Mouse (Mus musculus): ENCODE data around the gene Gstk1. TPM values are rescaled to one million over a fixed set of nuclear protein-coding genes. Genes with fewer than 3 reads are reported as not detected.

The Gstk1 gene
- polyA plus RNA-seq, 1 experiment from 2014 or later: 6.9 TPM

GRCm38 (mm10) chr6:42247173-42247572 lies 1.4 kb downstream of the Gstk1 start:
- WGBS (ENCODE audit: insufficient replicate concordance): 16% methylated on average over 8 of the region's 8 CpGs
- Histone ChIP-seq H3K27ac (no peak overlapping the region), H3K4me2 (peak overlapping the region; percentile 90), H3K4me1 (replicated peaks) (peaks cover 22% of the 10 kb centered on the region), H3K27me3 (0 out of 2 replicates have a peak, but pooled peaks cover 4% of the 10 kb centered on the region), H3K9me3 (replicated peaks) (no peaks in the 10 kb centered on the region), H3K9ac (no peak overlapping the region), H3K36me3 (no peaks in the 10 kb centered on the region), H3K4me3 (replicated peaks) (no peak overlapping the region)
- DNase-seq (peak; percentile 53), ATAC-seq (ENCODE audit: low read depth) (no peak)

GRCm38 (mm10) chr6:42247981-42248380 lies 2.2 kb downstream of the Gstk1 start:
- DNase-seq (no peak), ATAC-seq (ENCODE audit: low read depth) (no peak)
- WGBS (ENCODE audit: insufficient replicate concordance): 83% methylated on average over 1 of the region's 1 CpGs
- no peaks in the 10 kb centered on the region for H3K9me3 ChIP-seq (replicated peaks)
- H3K36me3 ChIP-seq: no peaks in the 10 kb centered on the region
- no peak overlapping the region for H3K4me2 ChIP-seq
- H3K9ac ChIP-seq: no peak overlapping the region
- no peak overlapping the region for H3K27ac ChIP-seq
- H3K27me3 ChIP-seq: 0 out of 2 replicates have a peak, but pooled peaks cover 4% of the 10 kb centered on the region
- H3K4me3 ChIP-seq (replicated peaks): no peak overlapping the region
- peaks cover 22% of the 10 kb centered on the region for H3K4me1 ChIP-seq (replicated peaks)

- H3K4me3 ChIP-seq (replicated peaks): no peak overlapping the region
- no peak overlapping the region for H3K4me2 ChIP-seq
- 65% methylated on average over 4 of the region's 4 CpGs for WGBS (ENCODE audit: insufficient replicate concordance)
- no peaks in the 10 kb centered on the region for H3K36me3 ChIP-seq
- H3K27me3 ChIP-seq: 0 out of 2 replicates have a peak, but pooled peaks cover 3% of the 10 kb centered on the region
- no peaks in the 10 kb centered on the region for H3K9me3 ChIP-seq (replicated peaks)
- DNase-seq: no peak
- H3K9ac ChIP-seq: no peak overlapping the region
- no peak overlapping the region for H3K27ac ChIP-seq
- peaks cover 8% of the 10 kb centered on the region for H3K4me1 ChIP-seq (replicated peaks)
- ATAC-seq (ENCODE audit: low read depth): no peak
These were observed 6.1 kb downstream of the Gstk1 start for GRCm38 (mm10) chr6:42251791-42252190.

GRCm38 (mm10) chr6:42253103-42253502 lies 7.4 kb downstream of the Gstk1 start:
- H3K4me2 ChIP-seq: no peak overlapping the region
- H3K4me3 ChIP-seq (replicated peaks): no peak overlapping the region
- no peak overlapping the region for H3K9ac ChIP-seq
- no peak overlapping the region for H3K27ac ChIP-seq
- DNase-seq: no peak
- H3K4me1 ChIP-seq (replicated peaks): peaks cover 12% of the 10 kb centered on the region
- 66% methylated on average over 2 of the region's 2 CpGs for WGBS (ENCODE audit: insufficient replicate concordance)
- no peaks in the 10 kb centered on the region for H3K36me3 ChIP-seq
- no peak for ATAC-seq (ENCODE audit: low read depth)
- H3K9me3 ChIP-seq (replicated peaks): no peaks in the 10 kb centered on the region
- no peaks in the 10 kb centered on the region for H3K27me3 ChIP-seq

GRCm38 (mm10) chr6:42257303-42257863 lies 11.6 kb downstream of the Gstk1 start:
- DNase-seq (peak; percentile 64), ATAC-seq (ENCODE audit: low read depth) (peak; percentile 92)
- peak overlapping the region; percentile 35; the same call in 1 of the 2 replicates for H3K4me2 ChIP-seq
- no peak overlapping the region for H3K9ac ChIP-seq
- H3K4me1 ChIP-seq (replicated peaks): peaks cover 21% of the 10 kb centered on the region
- no peak overlapping the region for H3K27ac ChIP-seq
- WGBS (ENCODE audit: insufficient replicate concordance): 12% methylated on average over 11 of the region's 11 CpGs
- no peaks in the 10 kb centered on the region for H3K9me3 ChIP-seq (replicated peaks)
- H3K27me3 ChIP-seq: no peaks in the 10 kb centered on the region
- no peaks in the 10 kb centered on the region for H3K36me3 ChIP-seq
- no peak overlapping the region for H3K4me3 ChIP-seq (replicated peaks)

GRCm38 (mm10) chr6:42260430-42260829 lies 14.7 kb downstream of the Gstk1 start:
- no peak overlapping the region for H3K4me2 ChIP-seq
- 27% methylated on average over 6 of the region's 6 CpGs for WGBS (ENCODE audit: insufficient replicate concordance)
- peaks cover 30% of the 10 kb centered on the region for H3K4me1 ChIP-seq (replicated peaks)
- H3K27me3 ChIP-seq: no peaks in the 10 kb centered on the region
- no peak overlapping the region for H3K4me3 ChIP-seq (replicated peaks)
- ATAC-seq (ENCODE audit: low read depth) (no peak), DNase-seq (no peak)
- H3K9me3 ChIP-seq (replicated peaks): no peaks in the 10 kb centered on the region
- H3K9ac ChIP-seq: no peak overlapping the region
- H3K27ac ChIP-seq: no peak overlapping the region
- no peaks in the 10 kb centered on the region for H3K36me3 ChIP-seq

GRCm38 (mm10) chr6:42261524-42262170 lies 15.9 kb downstream of the Gstk1 start, which contains the start of gene Tmem139:
Gene Tmem139, plus strand, starts transcription at chr6:42261970.
- H3K4me3 ChIP-seq (replicated peaks): no peak within 1 kb of the TSS
- H3K36me3 ChIP-seq: no peaks in the 10 kb centered on the region
- ATAC-seq (ENCODE audit: low read depth) (no peak), DNase-seq (no peak)
- WGBS (ENCODE audit: insufficient replicate concordance): 32% methylated on average over 20 of the region's 20 CpGs
- no peak within 1 kb of the TSS for H3K27ac ChIP-seq
- no peaks in the 10 kb centered on the region for H3K27me3 ChIP-seq
- peak within 1 kb of the TSS; percentile 29; the same call in 1 of the 2 replicates for H3K4me2 ChIP-seq
- peaks cover 38% of the 10 kb centered on the region for H3K4me1 ChIP-seq (replicated peaks)
- no peaks in the 10 kb centered on the region for H3K9me3 ChIP-seq (replicated peaks)
- H3K9ac ChIP-seq: no peak within 1 kb of the TSS; the same call in 1 of the 2 replicates

GRCm38 (mm10) chr6:42264626-42265312 lies 19.0 kb downstream of the Gstk1 start, which contains the start of gene Casp2:
Gene Casp2, plus strand, starts transcription at chr6:42264985.
- Histone ChIP-seq H3K27me3 (no peaks in the 10 kb centered on the region), H3K27ac (peak within 1 kb of the TSS; percentile 88), H3K9ac (peak within 1 kb of the TSS; percentile 91), H3K36me3 (peaks cover 27% of the 10 kb centered on the region), H3K4me2 (peak within 1 kb of the TSS; percentile 82), H3K9me3 (replicated peaks) (no peaks in the 10 kb centered on the region), H3K4me1 (replicated peaks) (peaks cover 43% of the 10 kb centered on the region), H3K4me3 (replicated peaks) (peak within 1 kb of the TSS; percentile 85)
- DNase-seq: peak; percentile 95
- peak; percentile 98 for ATAC-seq (ENCODE audit: low read depth)
- WGBS (ENCODE audit: insufficient replicate concordance): under 1% methylated on average over 50 of the region's 51 CpGs

GRCm38 (mm10) chr6:42265391-42266330 lies 19.9 kb downstream of the Gstk1 start:
- peak overlapping the region; percentile 85 for H3K4me3 ChIP-seq (replicated peaks)
- ATAC-seq (ENCODE audit: low read depth) (no peak), DNase-seq (peak; percentile 45)
- H3K4me2 ChIP-seq: peak overlapping the region; percentile 82
- H3K36me3 ChIP-seq: peaks cover 36% of the 10 kb centered on the region
- under 1% methylated on average over 21 of the region's 21 CpGs for WGBS (ENCODE audit: insufficient replicate concordance)
- peak overlapping the region; percentile 88 for H3K27ac ChIP-seq
- peaks cover 45% of the 10 kb centered on the region for H3K4me1 ChIP-seq (replicated peaks)
- no peaks in the 10 kb centered on the region for H3K9me3 ChIP-seq (replicated peaks)
- H3K9ac ChIP-seq: peak overlapping the region; percentile 91
- no peaks in the 10 kb centered on the region for H3K27me3 ChIP-seq

GRCm38 (mm10) chr6:42270817-42271216 lies 25.1 kb downstream of the Gstk1 start:
- Histone ChIP-seq H3K27me3 (no peaks in the 10 kb centered on the region), H3K9ac (no peak overlapping the region), H3K36me3 (peaks cover 78% of the 10 kb centered on the region), H3K4me3 (replicated peaks) (no peak overlapping the region), H3K9me3 (replicated peaks) (no peaks in the 10 kb centered on the region), H3K4me2 (no peak overlapping the region), H3K27ac (no peak overlapping the region), H3K4me1 (replicated peaks) (peaks cover 30% of the 10 kb centered on the region)
- ATAC-seq (ENCODE audit: low read depth): no peak
- no peak for DNase-seq

- Histone ChIP-seq H3K9me3 (replicated peaks) (no peaks in the 10 kb centered on the region), H3K27ac (no peak overlapping the region), H3K4me3 (replicated peaks) (no peak overlapping the region), H3K4me2 (no peak overlapping the region), H3K27me3 (no peaks in the 10 kb centered on the region), H3K4me1 (replicated peaks) (no peaks in the 10 kb centered on the region), H3K9ac (no peak overlapping the region), H3K36me3 (peaks cover 89% of the 10 kb centered on the region)
- ATAC-seq (ENCODE audit: low read depth) (no peak), DNase-seq (no peak)
- WGBS (ENCODE audit: insufficient replicate concordance): 86% methylated on average over 2 of the region's 2 CpGs
These were observed 30.4 kb downstream of the Gstk1 start for GRCm38 (mm10) chr6:42276151-42276550.

Measured in liver, embryonic 13.5 days (tissue).